Mouse (Mus musculus) myocyte (in vitro differentiated cells): ENCODE results near the gene Gm20662. TPM values are rescaled to one million over a fixed set of nuclear protein-coding genes. Genes with fewer than 3 reads are reported as not detected.

Source experiments
- H3K27me3 ChIP-seq: one replicate; pipeline ENCODE4 v1.6.1; 2011; ENCODE audit not compliant: control insufficient read depth, insufficient read depth, insufficient read length
- H3K36me3 ChIP-seq: one replicate; pipeline ENCODE4 v1.6.1; 2011; ENCODE audit not compliant: control insufficient read depth, insufficient read depth
- H3K4me2 ChIP-seq: one replicate; pipeline ENCODE4 v1.6.1; 2011; ENCODE audit warnings: low read depth, control low read depth
- H3K4me3 ChIP-seq: one replicate; pipeline ENCODE4 v1.5.1; 2011; ENCODE audit warnings: mild to moderate bottlenecking, control low read depth, moderate library complexity
- H3K79me2 ChIP-seq: one replicate; pipeline ENCODE4 v1.6.1; 2011; ENCODE audit not compliant: control insufficient read depth, insufficient read depth
- H3ac ChIP-seq: one replicate; pipeline ENCODE4 v1.6.1; 2011; ENCODE audit not compliant: control insufficient read depth, insufficient read length
- CEBPB ChIP-seq: IDR thresholded peaks from 2 replicates; pipeline ENCODE4 v1.6.1; 2011; ENCODE audit warnings: mild to moderate bottlenecking, moderate library complexity; ENCODE audit not compliant: poor library complexity, insufficient read depth, severe bottlenecking
- E2F4 ChIP-seq: IDR thresholded peaks from one replicate; pipeline ENCODE4 v1.6.1; 2011; ENCODE audit warnings: mild to moderate bottlenecking, control low read depth, moderate library complexity; ENCODE audit not compliant: insufficient read depth
- MAX ChIP-seq: IDR thresholded peaks from one replicate; pipeline ENCODE4 v1.6.1; 2011; ENCODE audit warnings: low read depth, mild to moderate bottlenecking, control low read depth
- MYOD1 ChIP-seq, 3 experiments: IDR thresholded peaks; one replicate each; pipeline ENCODE4 v1.6.1; 2011; ENCODE audit warnings: control low read depth in 2 of 3, low read depth in 2 of 3, mild to moderate bottlenecking in 2 of 3, moderate library complexity in 1 of 3; ENCODE audit not compliant: insufficient read length in 2 of 3, control insufficient read depth in 1 of 3
- MYOG ChIP-seq, 3 experiments: IDR thresholded peaks; one replicate each; pipeline ENCODE4 v1.6.1; 2011; ENCODE audit warnings: control low read depth in 2 of 3, low read depth in 2 of 3, mild to moderate bottlenecking in 2 of 3; ENCODE audit not compliant: insufficient read length in 2 of 3, control insufficient read depth in 1 of 3, insufficient read depth in 1 of 3
- POLR2A ChIP-seq: IDR thresholded peaks from one replicate; pipeline ENCODE4 v1.6.1; 2011; ENCODE audit warnings: low read depth, mild to moderate bottlenecking, control low read depth, moderate library complexity; ENCODE audit not compliant: insufficient read length
- POLR2AphosphoS2 ChIP-seq: IDR thresholded peaks from one replicate; pipeline ENCODE4 v1.6.1; 2011; ENCODE audit warnings: low read depth, control low read depth; ENCODE audit not compliant: insufficient read length
- REST ChIP-seq: IDR thresholded peaks from one replicate; pipeline ENCODE4 v1.6.1; 2011; ENCODE audit warnings: mild to moderate bottlenecking, control low read depth, moderate library complexity; ENCODE audit not compliant: insufficient read depth, insufficient read length
- SRF ChIP-seq: IDR thresholded peaks from one replicate; pipeline ENCODE4 v1.6.1; 2011; ENCODE audit warnings: low read depth; ENCODE audit not compliant: control insufficient read depth, insufficient read length
- TCF12 ChIP-seq: IDR thresholded peaks from one replicate; pipeline ENCODE4 v1.6.1; 2011; ENCODE audit warnings: mild to moderate bottlenecking, control low read depth; ENCODE audit not compliant: poor library complexity, insufficient read depth, severe bottlenecking
- TCF3 ChIP-seq: IDR thresholded peaks from one replicate; pipeline ENCODE4 v1.6.1; 2011; ENCODE audit warnings: low read depth, control low read depth; ENCODE audit not compliant: insufficient read length
- USF1 ChIP-seq: IDR thresholded peaks from one replicate; pipeline ENCODE4 v1.6.1; 2011; ENCODE audit warnings: low read depth, mild to moderate bottlenecking, control low read depth, moderate library complexity
- polyA plus RNA-seq: library from polyadenylated mRNA; unstranded; fragments of >200 nt; fragmentation: generic; extraction: Trizol; gene quantifications from one replicate; pipeline ENCODE4 v1.2.1, GENCODE M21; 2012; ENCODE audit warnings: missing spikeins

Gm20662 gene
- polyA plus RNA-seq, 1 experiment, result 0.82 TPM

DNA sequence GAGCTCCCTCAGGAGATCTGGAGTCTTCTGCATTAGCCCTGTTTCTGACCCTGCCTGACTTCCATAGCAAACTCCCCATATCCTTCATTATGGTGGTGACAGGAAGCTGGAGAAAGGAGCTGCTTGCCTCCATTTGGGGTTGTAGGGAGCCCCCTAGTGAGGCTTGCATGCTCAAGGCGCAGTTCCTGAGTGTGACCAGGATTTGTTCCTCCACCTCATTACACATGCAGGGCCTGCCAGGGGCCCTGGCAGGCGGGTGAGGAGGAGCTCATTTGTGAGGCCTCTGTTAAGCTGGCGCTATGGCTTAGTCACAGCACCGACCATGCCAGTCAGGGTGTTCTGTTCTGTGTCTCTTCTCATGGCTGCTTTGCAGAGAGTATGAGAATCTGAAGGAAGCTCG is 34.3 kb upstream of the Gm20662 start:
- H3K4me2 ChIP-seq, result no peak overlapping the region
- no peaks in the 10 kb centered on the region for H3K79me2 ChIP-seq
- no peaks in the 10 kb centered on the region for H3K36me3 ChIP-seq
- H3K27me3 ChIP-seq, result no peaks in the 10 kb centered on the region
- TF ChIP-seq USF1 (no peak), TCF12 (no peak), E2F4 (no peak), SRF (no peak), TCF3 (no peak), MYOD1 (IDR thresholded peaks at IDR 0.05; ENCODE audit: control insufficient read depth in 1 of 3, insufficient read length in 2 of 3, low read depth in 2 of 3) (no peak), MYOG (IDR thresholded peaks at IDR 0.05; ENCODE audit: control insufficient read depth in 1 of 3, insufficient read depth in 1 of 3, insufficient read length in 2 of 3, low read depth in 2 of 3) (no peak)
- no peak overlapping the region for H3ac ChIP-seq
- no peak overlapping the region for H3K4me3 ChIP-seq

GRCm38 (mm10) chr9:107962916-107963315 is 33.2 kb upstream of the Gm20662 start:
- H3K4me2 ChIP-seq, result no peak overlapping the region
- H3K27me3 ChIP-seq, result no peaks in the 10 kb centered on the region
- H3K36me3 ChIP-seq, result no peaks in the 10 kb centered on the region
- no peak overlapping the region for H3K4me3 ChIP-seq
- H3K79me2 ChIP-seq, result no peaks in the 10 kb centered on the region
- TF ChIP-seq E2F4, result no peak
- no peak for TF ChIP-seq POLR2AphosphoS2
- no peak for TF ChIP-seq MAX
- TF ChIP-seq USF1, result no peak
- no peak for TF ChIP-seq MYOG (IDR thresholded peaks at IDR 0.05; ENCODE audit: control insufficient read depth in 1 of 3, insufficient read depth in 1 of 3, insufficient read length in 2 of 3, low read depth in 2 of 3)
- TF ChIP-seq MYOD1 (IDR thresholded peaks at IDR 0.05; ENCODE audit: control insufficient read depth in 1 of 3, insufficient read length in 2 of 3, low read depth in 2 of 3), result no peak
- no peak for TF ChIP-seq TCF12
- no peak for TF ChIP-seq SRF
- no peak for TF ChIP-seq TCF3
- no peak for TF ChIP-seq POLR2A
- H3ac ChIP-seq, result no peak overlapping the region

DNA sequence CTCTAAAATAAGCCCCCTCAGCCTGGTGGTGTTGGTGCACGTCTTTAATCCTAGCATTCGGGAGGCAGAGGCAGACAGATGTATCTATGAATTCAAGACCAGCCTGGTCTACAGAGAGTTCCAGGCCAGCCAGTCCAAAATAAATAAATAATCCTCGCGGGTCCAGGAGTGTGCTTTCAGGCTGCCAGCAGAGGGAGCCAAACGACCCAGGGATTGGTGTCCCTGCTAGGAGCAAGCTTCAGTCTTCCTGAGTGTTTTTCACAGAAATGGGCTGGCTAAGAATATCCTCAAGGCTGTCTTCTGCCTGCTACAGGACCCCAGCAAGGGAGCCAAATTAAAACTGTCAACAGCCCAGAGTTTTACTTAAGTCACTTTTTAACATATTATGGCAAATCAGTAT is 32.4 kb upstream of the Gm20662 start:
- Histone ChIP-seq H3K4me2 (no peak overlapping the region), H3K36me3 (no peaks in the 10 kb centered on the region), H3K4me3 (no peak overlapping the region), H3K79me2 (no peaks in the 10 kb centered on the region), H3K27me3 (no peaks in the 10 kb centered on the region), H3ac (no peak overlapping the region)
- TF ChIP-seq TCF3 (no peak), REST (no peak), SRF (no peak), POLR2A (no peak), MYOG (IDR thresholded peaks at IDR 0.05; ENCODE audit: control insufficient read depth in 1 of 3, insufficient read depth in 1 of 3, insufficient read length in 2 of 3, low read depth in 2 of 3) (no peak), USF1 (no peak), MAX (no peak), MYOD1 (IDR thresholded peaks at IDR 0.05; ENCODE audit: control insufficient read depth in 1 of 3, insufficient read length in 2 of 3, low read depth in 2 of 3) (no peak), E2F4 (no peak), POLR2AphosphoS2 (no peak), CEBPB (no peak), TCF12 (no peak)

DNA sequence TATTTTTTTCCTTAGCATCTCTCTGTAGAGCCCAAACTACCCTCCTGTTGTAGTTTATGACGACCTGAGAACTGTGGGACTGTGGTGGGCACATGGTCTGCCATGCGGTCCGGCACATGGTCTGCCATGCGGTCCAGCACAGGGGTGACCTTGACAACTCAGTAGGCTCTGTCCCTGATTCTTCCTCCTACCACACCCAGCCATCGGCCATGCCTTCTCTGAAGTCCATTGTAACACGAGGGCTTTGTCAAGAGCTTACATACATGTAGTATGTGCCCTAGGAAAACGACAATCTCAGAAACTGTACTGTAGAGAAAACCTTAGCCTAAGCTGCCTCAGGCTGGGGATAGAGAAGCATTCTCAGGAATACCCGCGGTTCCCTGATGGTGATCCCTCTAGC is 31.5 kb upstream of the Gm20662 start:
- no peak overlapping the region for H3ac ChIP-seq
- H3K4me2 ChIP-seq, result no peak overlapping the region
- TF ChIP-seq MAX (no peak), SRF (no peak), MYOD1 (IDR thresholded peaks at IDR 0.05; ENCODE audit: control insufficient read depth in 1 of 3, insufficient read length in 2 of 3, low read depth in 2 of 3) (no peak), MYOG (IDR thresholded peaks at IDR 0.05; ENCODE audit: control insufficient read depth in 1 of 3, insufficient read depth in 1 of 3, insufficient read length in 2 of 3, low read depth in 2 of 3) (no peak), E2F4 (no peak), USF1 (no peak), POLR2A (no peak), REST (no peak), POLR2AphosphoS2 (no peak)
- no peak overlapping the region for H3K4me3 ChIP-seq
- no peaks in the 10 kb centered on the region for H3K79me2 ChIP-seq
- no peaks in the 10 kb centered on the region for H3K27me3 ChIP-seq
- H3K36me3 ChIP-seq, result no peaks in the 10 kb centered on the region

GRCm38 (mm10) chr9:107966676-107967075 is 29.5 kb upstream of the Gm20662 start:
- H3K4me2 ChIP-seq, result no peak overlapping the region
- H3K79me2 ChIP-seq, result no peaks in the 10 kb centered on the region
- no peaks in the 10 kb centered on the region for H3K27me3 ChIP-seq
- TF ChIP-seq MYOG (IDR thresholded peaks at IDR 0.05; ENCODE audit: control insufficient read depth in 1 of 3, insufficient read depth in 1 of 3, insufficient read length in 2 of 3, low read depth in 2 of 3) (no peak), MYOD1 (IDR thresholded peaks at IDR 0.05; ENCODE audit: control insufficient read depth in 1 of 3, insufficient read length in 2 of 3, low read depth in 2 of 3) (no peak), REST (no peak), POLR2AphosphoS2 (no peak), MAX (no peak), POLR2A (no peak), E2F4 (no peak), SRF (no peak), CEBPB (no peak), USF1 (no peak), TCF12 (no peak), TCF3 (no peak)
- no peak overlapping the region for H3ac ChIP-seq
- H3K4me3 ChIP-seq, result no peak overlapping the region
- no peaks in the 10 kb centered on the region for H3K36me3 ChIP-seq
